In the genomic region with DNA sequence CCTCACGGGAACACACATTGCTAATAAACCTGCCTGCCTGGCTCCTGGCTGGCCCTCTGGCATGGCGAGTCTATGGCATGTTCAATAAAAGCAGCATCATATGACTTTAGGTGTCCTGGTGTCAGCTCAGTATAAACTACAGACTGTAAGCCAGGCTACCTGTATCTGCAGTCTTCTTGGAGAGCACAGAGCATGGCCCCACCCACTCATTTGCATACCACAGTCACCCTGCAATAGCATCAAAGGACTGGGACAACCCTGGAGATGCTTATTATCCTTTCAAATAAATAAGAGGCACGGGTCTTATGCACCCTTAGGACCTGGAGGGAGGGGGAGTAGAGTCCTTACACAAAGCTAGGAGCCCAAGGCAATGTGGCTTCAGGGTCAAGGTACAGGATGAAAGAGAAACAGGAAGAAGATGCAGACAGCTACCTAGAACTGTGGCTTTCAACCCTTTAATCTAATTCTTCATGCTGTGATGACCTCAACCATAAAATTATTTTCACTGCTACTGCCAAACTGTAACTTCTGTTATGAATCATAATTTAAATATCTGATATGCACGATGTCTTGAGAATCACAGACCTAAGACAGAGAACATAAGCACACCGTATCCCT, we compare ENCODE assay signal across 25 mouse cellular contexts. TPM values are rescaled to one million over a fixed set of nuclear protein-coding genes. Genes with fewer than 3 reads are reported as not detected.
A peak's percentile ranks its signal among the peaks of the same experiment; 100 is the strongest.
DNase-seq lines count a peak whose midpoint lies in the region; ATAC-seq lines count a peak whose summit lies in the region.
"Had no signal": no experiment of that assay in that cellular context is flagged by ENCODE, and none has a peak within 500 bp of the region (broad histone marks: within the 10 kb centered on the region; RNA-seq: fewer than 3 reads in every experiment).

No protein-coding gene starts in this region.

- H3K27me3 ChIP-seq in forebrain, embryonic 15.5 days: no peaks in the 10 kb centered on the region
- H3K27me3 ChIP-seq in forebrain, embryonic 12.5 days: no peaks in the 10 kb centered on the region
- H3K27me3 ChIP-seq in splenic B cell, adult 2 months (ENCODE audit: control insufficient read depth, insufficient read depth, low read length, poor library complexity, severe bottlenecking): no peaks in the 10 kb centered on the region
- no peaks in the 10 kb centered on the region for H3K27me3 ChIP-seq in hindbrain, embryonic 13.5 days
- H3K27me3 ChIP-seq: limb, embryonic 13.5 days; liver, embryonic 12.5 days; megakaryocyte, embryonic 14.5 days had no signal

- H3K9me3 ChIP-seq in forebrain, embryonic 15.5 days: no peaks in the 10 kb centered on the region
- H3K9me3 ChIP-seq in forebrain, embryonic 12.5 days: no peaks in the 10 kb centered on the region
- no peaks in the 10 kb centered on the region for H3K9me3 ChIP-seq in hindbrain, embryonic 13.5 days
- H3K9me3 ChIP-seq: limb, embryonic 13.5 days; liver, embryonic 12.5 days; megakaryocyte, embryonic 14.5 days had no signal

- H3K9ac ChIP-seq in forebrain, embryonic 15.5 days (replicated peaks): no peak overlapping the region
- no peak overlapping the region for H3K9ac ChIP-seq in forebrain, embryonic 12.5 days
- no peak overlapping the region for H3K9ac ChIP-seq in hindbrain, embryonic 13.5 days
- H3K9ac ChIP-seq: forebrain, postnatal 0 days; hindbrain, embryonic 14.5 days; limb, embryonic 13.5 days; liver, embryonic 12.5 days had no signal

- H3K36me3 ChIP-seq in forebrain, embryonic 15.5 days: peaks cover 3% of the 10 kb centered on the region; the same call in 1 of the 2 replicates
- H3K36me3 ChIP-seq in forebrain, embryonic 12.5 days (replicated peaks): peaks cover 24% of the 10 kb centered on the region
- peaks cover 2% of the 10 kb centered on the region; the same call in 1 of the 2 replicates for H3K36me3 ChIP-seq in splenic B cell, adult 2 months (ENCODE audit: control insufficient read depth, insufficient read depth, low read length, poor library complexity, severe bottlenecking)
- H3K36me3 ChIP-seq in hindbrain, embryonic 13.5 days: peaks cover 24% of the 10 kb centered on the region

- WGBS in forebrain, embryonic 15.5 days: 65% methylated on average over 5 of the region's 5 CpGs
- WGBS in forebrain, embryonic 12.5 days: 73% methylated on average over 5 of the region's 5 CpGs
- whole genome bisulfite sequencing in hindbrain, embryonic 13.5 days: 72% methylated on average over 5 of the region's 5 CpGs

- peak; percentile 69 for DNase-seq in induced T-regulatory cell, adult 2 months (ENCODE audit: low read depth)
- DNase-seq in splenic B cell, adult 2 months (ENCODE audit: low read depth, low spot score): peak; percentile 36
- no peak for DNase-seq in urinary bladder, adult 2 months (ENCODE audit: low spot score)
- DNase-seq: adrenal gland, postnatal 10 days; cerebellum, adult 8-10 months; cerebellum, postnatal 36 days; forebrain, postnatal 0 days; gastrocnemius, postnatal 25 days; heart, adult 2 months; heart, postnatal 36 days; kidney, postnatal 4 days; lung, adult 18-20 months; lung, postnatal 14 days; right cerebral cortex, adult 18-20 months; right cerebral cortex, postnatal 4 days had no signal

- H3K27ac ChIP-seq in forebrain, embryonic 15.5 days (replicated peaks): 0 out of 2 replicates have a peak overlapping the region, but pooled peaks have one; percentile 19
- no peak overlapping the region for H3K27ac ChIP-seq in forebrain, embryonic 12.5 days
- no peak overlapping the region for H3K27ac ChIP-seq in hindbrain, embryonic 13.5 days
- H3K27ac ChIP-seq: heart, adult 2 months; hindbrain, embryonic 14.5 days; limb, embryonic 13.5 days; liver, embryonic 12.5 days had no signal

- H3K4me1 ChIP-seq in forebrain, embryonic 15.5 days: peaks cover 17% of the 10 kb centered on the region
- no peaks in the 10 kb centered on the region; the same call in 1 of the 2 replicates for H3K4me1 ChIP-seq in forebrain, embryonic 12.5 days
- 0 out of 2 replicates have a peak, but pooled peaks cover 6% of the 10 kb centered on the region for H3K4me1 ChIP-seq in hindbrain, embryonic 13.5 days (replicated peaks)
- H3K4me1 ChIP-seq: limb, embryonic 13.5 days; liver, embryonic 12.5 days had no signal

- no peak for ATAC-seq in forebrain, embryonic 15.5 days (replicated peaks)
- ATAC-seq in forebrain, embryonic 12.5 days (ENCODE audit: low FRiP score): no peak
- peak; percentile 78 for ATAC-seq in CD4-positive, CD25-positive, alpha-beta regulatory T cell, adult 4 months
- ATAC-seq in hindbrain, embryonic 13.5 days (ENCODE audit: low FRiP score): no peak
- ATAC-seq: forebrain, postnatal 0 days; liver, embryonic 12.5 days; midbrain, embryonic 16.5 days had no signal

- H3K4me2 ChIP-seq in forebrain, embryonic 15.5 days (replicated peaks): no peak overlapping the region
- H3K4me2 ChIP-seq in forebrain, embryonic 12.5 days: no peak overlapping the region
- H3K4me2 ChIP-seq in hindbrain, embryonic 13.5 days: no peak overlapping the region
- H3K4me2 ChIP-seq: hindbrain, embryonic 14.5 days; limb, embryonic 13.5 days; liver, embryonic 12.5 days had no signal

- no peak overlapping the region for H3K4me3 ChIP-seq in forebrain, embryonic 15.5 days
- H3K4me3 ChIP-seq in forebrain, embryonic 12.5 days (replicated peaks): no peak overlapping the region
- no peak overlapping the region for H3K4me3 ChIP-seq in hindbrain, embryonic 13.5 days
- H3K4me3 ChIP-seq: heart, adult 2 months; limb, embryonic 13.5 days; liver, embryonic 12.5 days; megakaryocyte, embryonic 14.5 days; myocyte had no signal

RNA-seq across cellular contexts. Expression of a gene that starts 26.9 kb away (rescaled TPM):
- 99.3 and 102 TPM in 2 replicates for polyA plus RNA-seq in forebrain, embryonic 15.5 days (2015; fragmentation: Nextera tagmentation; extraction: Ambion mirVana)
- 38.4 and 41.2 TPM in 2 replicates for polyA plus RNA-seq in forebrain, embryonic 12.5 days (2016; fragmentation: Nextera tagmentation; extraction: Ambion mirVana)
- not detected for polyA plus RNA-seq in CD4-positive, CD25-positive, alpha-beta regulatory T cell, adult 4 months (2017; shearing (Covaris generic))
- polyA plus RNA-seq in hindbrain, embryonic 13.5 days (2015; fragmentation: Nextera tagmentation; extraction: Ambion mirVana): 96.0 and 102 TPM in 2 replicates
- polyA plus RNA-seq in urinary bladder, adult 2 months (2012; rRNA removed): 0.19 and 0.35 TPM in 2 replicates
- polyA plus RNA-seq: myocyte had no signal

Comparison
In these comparisons a context has a peak if more than half of its experiments do, and no peak if none do; other contexts are left out.
1. RNA of a gene that starts 26.9 kb away (polyA plus RNA-seq): 99.3 to 102 TPM in forebrain, embryonic 15.5 days, 96.0 to 102 TPM in hindbrain, embryonic 13.5 days and 38.4 to 41.2 TPM in forebrain, embryonic 12.5 days; 0.19 to 0.35 TPM in urinary bladder, adult 2 months and not detected in CD4-positive, CD25-positive, alpha-beta regulatory T cell, adult 4 months; every median in the first group is over 10 times any median in the second.